Mouse (Mus musculus): Measurements from ENCODE around the gene Nkain2.
A peak's percentile ranks its signal among the peaks of the same experiment; 100 is the strongest.
"Not testable (repeated sequence)": the region's sequence is repeated elsewhere in the genome, so short reads cannot be mapped to it uniquely, and the experiment has no call there.

GRCm38 (mm10) chr10:32706579-32706978, 183.7 kb downstream of the Nkain2 start:
- TF ChIP-seq CTCF (IDR thresholded peaks at IDR 0.05) = peak; percentile 53
- not testable (repeated sequence) for TF ChIP-seq POLR2A, EP300 (IDR thresholded peaks at IDR 0.05; ENCODE audit: insufficient read depth, low read depth, low read length)

Measured in heart, adult 2 months (tissue).